Mouse (Mus musculus) liver, embryonic 11.5 days (tissue): ENCODE data around the gene Syne2. TPM values are rescaled to one million over a fixed set of nuclear protein-coding genes. Genes with fewer than 3 reads are reported as not detected.

Source experiments
- ATAC-seq: fragments of 200-750 bp; cut with Nextera tagmentation; replicated peaks from 2 replicates; pipeline ENCODE4 v1.8.0; 2017; ENCODE audit warnings: moderate number of reproducible peaks, mild to moderate bottlenecking, moderate TSS enrichment, moderate library complexity; ENCODE audit not compliant: low FRiP score
- DNase-seq: peaks from one replicate; pipeline ENCODE4 v3.0.0-alpha.2; 2017; ENCODE audit warnings: low spot score
- H3K27ac ChIP-seq: fragments of 300-500 bp; sonication (generic); 2 replicates; pipeline ENCODE4 v1.5.1; 2014; ENCODE audit warnings: mild to moderate bottlenecking, low read depth, low read length, control low read depth
- H3K27me3 ChIP-seq: fragments of 300-500 bp; sonication (generic); replicated peaks from 2 replicates; pipeline ENCODE4 v1.6.1; 2014; ENCODE audit warnings: low read length, mixed read lengths; ENCODE audit not compliant: control insufficient read depth, insufficient read depth
- H3K36me3 ChIP-seq: fragments of 300-500 bp; sonication (generic); 2 replicates; pipeline ENCODE4 v1.6.1; 2014; ENCODE audit warnings: mild to moderate bottlenecking, low read length, moderate library complexity, mixed read lengths; ENCODE audit not compliant: control insufficient read depth, insufficient read depth
- H3K4me1 ChIP-seq: fragments of 300-500 bp; sonication (generic); replicated peaks from 2 replicates; pipeline ENCODE4 v1.6.1; 2014; ENCODE audit warnings: low read length, mixed read lengths; ENCODE audit not compliant: control insufficient read depth, insufficient read depth
- H3K4me2 ChIP-seq: fragments of 300-500 bp; sonication (generic); 2 replicates; pipeline ENCODE4 v1.6.1; 2014; ENCODE audit warnings: mild to moderate bottlenecking, control low read depth, moderate library complexity
- H3K4me3 ChIP-seq: fragments of 300-500 bp; sonication (generic); 2 replicates; pipeline ENCODE4 v1.5.1; 2014; ENCODE audit warnings: low read depth, low read length, control low read depth
- H3K9ac ChIP-seq: fragments of 300-500 bp; sonication (generic); 2 replicates; pipeline ENCODE4 v1.6.1; 2014; ENCODE audit warnings: low read depth, low read length, control low read depth
- H3K9me3 ChIP-seq: fragments of 300-500 bp; sonication (generic); 2 replicates; pipeline ENCODE4 v1.6.1; 2016; ENCODE audit warnings: low read length, inconsistent platforms, mixed read lengths; ENCODE audit not compliant: control insufficient read depth
- WGBS: fragments of 180-500 bp; shearing (Covaris S2); extraction: QIAGEN DNeasy Blood & Tissue Kit; methylation state at CpG from one replicate; pipeline ENCODE4 v1.1.7; 2014; 5-methylcytosine and 5-hydroxymethylcytosine counted together
- polyA plus RNA-seq: library from polyadenylated mRNA; unstranded; fragments of >200 nt; fragmentation: Nextera tagmentation; extraction: Ambion mirVana; gene quantifications from 2 replicates; pipeline ENCODE4 v1.2.1, GENCODE M21; 2014

Syne2 gene
- polyA plus RNA-seq, 1 experiment from 2014 or later, result 21.5 TPM

- Histone ChIP-seq H3K4me2 (no peak overlapping the region), H3K4me1 (no peaks in the 10 kb centered on the region), H3K36me3 (no peaks in the 10 kb centered on the region), H3K27me3 (no peaks in the 10 kb centered on the region), H3K4me3 (no peak overlapping the region), H3K9ac (no peak overlapping the region), H3K27ac (no peak overlapping the region), H3K9me3 (no peaks in the 10 kb centered on the region)
- 74% methylated on average over 5 of the region's 5 CpGs for WGBS
- no peak for DNase-seq
- ATAC-seq, result no peak
Measured at GRCm38 (mm10) chr12:75915694-75916093, 97.8 kb downstream of the Syne2 start.

GRCm38 (mm10) chr12:75918415-75918814 is 100.5 kb downstream of the Syne2 start:
- ATAC-seq (no peak), DNase-seq (no peak)
- no peak overlapping the region for H3K4me2 ChIP-seq
- no peak overlapping the region for H3K9ac ChIP-seq
- H3K4me1 ChIP-seq, result no peaks in the 10 kb centered on the region
- H3K9me3 ChIP-seq, result no peaks in the 10 kb centered on the region
- 82% methylated on average over 2 of the region's 2 CpGs for WGBS
- H3K4me3 ChIP-seq, result no peak overlapping the region
- no peaks in the 10 kb centered on the region for H3K36me3 ChIP-seq
- H3K27me3 ChIP-seq, result no peaks in the 10 kb centered on the region
- H3K27ac ChIP-seq, result no peak overlapping the region

GRCm38 (mm10) chr12:75918914-75919313 is 101.0 kb downstream of the Syne2 start:
- no peak for ATAC-seq
- Histone ChIP-seq H3K4me2 (no peak overlapping the region), H3K36me3 (no peaks in the 10 kb centered on the region), H3K4me3 (no peak overlapping the region), H3K27ac (no peak overlapping the region), H3K4me1 (no peaks in the 10 kb centered on the region), H3K9ac (no peak overlapping the region), H3K9me3 (no peaks in the 10 kb centered on the region), H3K27me3 (no peaks in the 10 kb centered on the region)
- WGBS, result 53% methylated on average over 6 of the region's 6 CpGs
- DNase-seq, result no peak

GRCm38 (mm10) chr12:75922900-75923299 is 105.0 kb downstream of the Syne2 start:
- DNase-seq, result no peak
- H3K36me3 ChIP-seq, result peaks cover 7% of the 10 kb centered on the region
- WGBS, result 75% methylated on average over 11 of the region's 11 CpGs

GRCm38 (mm10) chr12:75924852-75925251 is 106.9 kb downstream of the Syne2 start:
- H3K4me1 ChIP-seq, result no peaks in the 10 kb centered on the region
- no peaks in the 10 kb centered on the region for H3K27me3 ChIP-seq
- DNase-seq (no peak), ATAC-seq (no peak)
- WGBS, result 84% methylated on average over 11 of the region's 11 CpGs
- no peaks in the 10 kb centered on the region for H3K9me3 ChIP-seq
- no peak overlapping the region for H3K27ac ChIP-seq
- peaks cover 7% of the 10 kb centered on the region for H3K36me3 ChIP-seq
- H3K4me2 ChIP-seq, result no peak overlapping the region
- H3K9ac ChIP-seq, result no peak overlapping the region
- no peak overlapping the region for H3K4me3 ChIP-seq

More at GRCm38 (mm10) chr12:75922900-75923299, 105.0 kb downstream of the Syne2 start:
- H3K27me3 ChIP-seq, result no peaks in the 10 kb centered on the region
- H3K4me2 ChIP-seq, result no peak overlapping the region
- no peaks in the 10 kb centered on the region for H3K4me1 ChIP-seq
- no peak overlapping the region for H3K9ac ChIP-seq
- H3K27ac ChIP-seq, result no peak overlapping the region
- ATAC-seq, result no peak
- no peaks in the 10 kb centered on the region for H3K9me3 ChIP-seq
- H3K4me3 ChIP-seq, result no peak overlapping the region

- no peaks in the 10 kb centered on the region for H3K27me3 ChIP-seq
- no peak overlapping the region for H3K27ac ChIP-seq
- no peak overlapping the region for H3K9ac ChIP-seq
- peaks cover 7% of the 10 kb centered on the region for H3K36me3 ChIP-seq
- ATAC-seq (no peak; the same call in 1 of the 2 replicates), DNase-seq (no peak)
- H3K9me3 ChIP-seq, result no peaks in the 10 kb centered on the region
- H3K4me1 ChIP-seq, result no peaks in the 10 kb centered on the region
- 52% methylated on average over 1 of the region's 1 CpGs for WGBS
- no peak overlapping the region for H3K4me3 ChIP-seq
- no peak overlapping the region for H3K4me2 ChIP-seq
Measured at GRCm38 (mm10) chr12:75927596-75927995, 109.7 kb downstream of the Syne2 start.

GRCm38 (mm10) chr12:75933561-75933960 is 115.6 kb downstream of the Syne2 start:
- no peak overlapping the region for H3K9ac ChIP-seq
- no peaks in the 10 kb centered on the region for H3K9me3 ChIP-seq
- no peak overlapping the region for H3K4me2 ChIP-seq
- no peaks in the 10 kb centered on the region for H3K27me3 ChIP-seq
- 77% methylated on average over 4 of the region's 4 CpGs for WGBS
- ATAC-seq, result no peak
- H3K4me1 ChIP-seq, result no peaks in the 10 kb centered on the region
- H3K27ac ChIP-seq, result no peak overlapping the region
- no peak overlapping the region for H3K4me3 ChIP-seq
- DNase-seq, result no peak
- H3K36me3 ChIP-seq, result peaks cover 3% of the 10 kb centered on the region; the same call in 1 of the 2 replicates

- Histone ChIP-seq H3K4me1 (no peaks in the 10 kb centered on the region), H3K4me2 (no peak overlapping the region), H3K36me3 (peaks cover 2% of the 10 kb centered on the region; the same call in 1 of the 2 replicates), H3K9me3 (no peaks in the 10 kb centered on the region; the same call in 1 of the 2 replicates), H3K27me3 (no peaks in the 10 kb centered on the region), H3K9ac (no peak overlapping the region), H3K27ac (no peak overlapping the region), H3K4me3 (no peak overlapping the region)
- WGBS, result 45% methylated on average over 5 of the region's 5 CpGs
- DNase-seq, result no peak
- ATAC-seq, result no peak
Measured at GRCm38 (mm10) chr12:75951328-75951727, 133.4 kb downstream of the Syne2 start.

- H3K36me3 ChIP-seq, result peaks cover 2% of the 10 kb centered on the region; the same call in 1 of the 2 replicates
- 89% methylated on average over 1 of the region's 1 CpGs for WGBS
- H3K9me3 ChIP-seq, result no peaks in the 10 kb centered on the region; the same call in 1 of the 2 replicates
- H3K4me3 ChIP-seq, result no peak overlapping the region
- no peaks in the 10 kb centered on the region for H3K4me1 ChIP-seq
- H3K4me2 ChIP-seq, result no peak overlapping the region
- DNase-seq (no peak), ATAC-seq (no peak)
- H3K27ac ChIP-seq, result no peak overlapping the region
- no peaks in the 10 kb centered on the region for H3K27me3 ChIP-seq
- H3K9ac ChIP-seq, result no peak overlapping the region
Measured at GRCm38 (mm10) chr12:75952011-75952410, 134.1 kb downstream of the Syne2 start.
